Mouse (Mus musculus) spleen, postnatal 10 days (tissue): Measurements from ENCODE around the gene St3gal2.
A peak's percentile ranks its signal among the peaks of the same experiment; 100 is the strongest.
"Not testable (repeated sequence)": the region's sequence is repeated elsewhere in the genome, so short reads cannot be mapped to it uniquely, and the experiment has no call there.

ENCODE experiments used
- DNase-seq, 2 experiments: peaks; one replicate each; pipeline ENCODE4 v3.0.0; 2021 to 2022; ENCODE audit warnings: low spot score in 2 of 2

Gene St3gal2

GRCm38 (mm10) chr8:110911576-110912570, 7.8 kb upstream of the St3gal2 start:
- no peak for DNase-seq

GRCm38 (mm10) chr8:110917415-110917814, 2.3 kb upstream of the St3gal2 start:
- no peak for DNase-seq

- no peak for DNase-seq
These were observed 1.7 kb upstream of the St3gal2 start for GRCm38 (mm10) chr8:110918027-110918426.

DNA sequence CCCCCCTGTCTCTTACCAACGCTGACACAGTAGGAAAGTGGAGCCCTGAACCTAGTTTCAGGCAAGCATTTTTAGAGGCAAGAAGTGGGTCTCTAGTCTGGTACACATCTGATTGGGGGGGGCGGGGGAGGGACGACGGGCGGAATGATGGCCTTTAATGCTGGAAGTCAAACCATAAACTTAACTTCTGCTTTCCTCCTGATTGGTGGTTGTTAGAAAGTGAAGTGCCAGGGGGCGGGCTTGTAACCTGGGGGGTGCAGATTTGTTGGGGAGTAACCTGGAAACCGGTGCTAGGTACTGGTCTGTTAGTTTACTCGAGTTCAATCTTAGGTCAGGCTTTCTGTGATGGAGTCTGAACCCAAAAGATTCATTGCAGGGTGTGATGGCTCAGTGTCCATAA, 1.3 kb upstream of the St3gal2 start:
- no peak for DNase-seq

DNA sequence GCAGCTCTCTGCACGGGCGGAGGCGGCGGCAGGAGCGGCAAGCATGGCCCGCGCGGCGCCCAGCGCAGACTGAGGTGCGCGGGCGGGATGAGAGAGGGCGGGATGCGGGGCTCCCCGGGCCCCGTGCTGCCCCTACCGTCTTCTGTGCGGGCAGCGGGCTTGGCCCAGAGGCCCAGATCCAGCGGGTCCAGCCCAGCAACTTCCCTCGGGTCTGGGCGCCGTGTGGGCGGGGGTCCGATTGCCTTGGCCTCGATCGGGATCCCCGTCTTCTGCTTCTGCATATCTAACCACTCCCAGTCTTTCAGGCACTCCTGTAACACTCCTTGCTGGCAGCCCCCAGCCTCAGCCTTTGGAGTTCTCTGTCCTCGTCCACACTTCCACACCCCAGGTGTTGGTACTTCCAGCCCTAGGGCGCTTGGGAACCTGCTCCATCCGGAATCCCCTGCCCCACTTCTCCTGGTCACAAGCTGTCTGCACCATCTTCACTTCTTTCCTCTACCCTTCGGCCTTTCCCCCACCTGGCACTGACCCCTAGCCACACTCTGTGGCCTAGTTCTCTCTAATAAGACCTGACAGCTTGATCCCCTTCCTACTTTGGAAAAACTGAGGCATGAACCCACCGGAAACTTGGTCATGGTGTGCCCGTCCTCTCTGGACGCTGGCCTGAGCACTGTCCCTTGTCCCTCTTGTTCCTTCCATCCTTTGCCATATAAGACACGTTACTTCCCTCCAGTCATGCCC, 480 bp downstream of the St3gal2 start:
- DNase-seq: peak in 1 of 2 experiments; percentile 74

GRCm38 (mm10) chr8:110920773-110921277, 1.1 kb downstream of the St3gal2 start:
- no peak for DNase-seq

- DNase-seq: peak in 1 of 2 experiments; percentile 78
These were observed 1.9 kb downstream of the St3gal2 start for GRCm38 (mm10) chr8:110921492-110922230.

- DNase-seq: no peak
These were observed 6.0 kb downstream of the St3gal2 start for GRCm38 (mm10) chr8:110925691-110926140.

DNA sequence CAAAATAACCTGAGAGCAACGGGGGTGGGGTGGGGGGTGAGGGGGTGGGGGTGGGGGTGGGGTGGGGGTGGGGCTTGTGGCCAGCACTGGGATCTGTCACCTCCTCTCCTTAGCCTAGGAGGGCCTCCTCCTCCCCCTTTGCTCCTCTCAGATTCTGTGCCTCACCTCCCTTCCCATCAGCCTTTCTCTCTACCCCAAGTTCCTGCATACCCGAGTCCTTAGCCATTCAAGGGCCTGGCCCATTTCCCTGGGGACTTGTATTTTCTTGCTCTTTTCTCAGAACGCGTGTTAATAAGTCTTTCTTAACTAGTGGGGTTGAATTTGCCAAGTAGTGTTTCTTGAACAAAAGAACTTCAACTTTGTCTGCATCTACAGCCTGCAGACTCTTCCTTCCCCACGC, 7.0 kb downstream of the St3gal2 start:
- DNase-seq: no peak

- peak in 1 of 2 experiments; percentile 38 for DNase-seq
These were observed 8.7 kb downstream of the St3gal2 start for GRCm38 (mm10) chr8:110928435-110928834.

DNA sequence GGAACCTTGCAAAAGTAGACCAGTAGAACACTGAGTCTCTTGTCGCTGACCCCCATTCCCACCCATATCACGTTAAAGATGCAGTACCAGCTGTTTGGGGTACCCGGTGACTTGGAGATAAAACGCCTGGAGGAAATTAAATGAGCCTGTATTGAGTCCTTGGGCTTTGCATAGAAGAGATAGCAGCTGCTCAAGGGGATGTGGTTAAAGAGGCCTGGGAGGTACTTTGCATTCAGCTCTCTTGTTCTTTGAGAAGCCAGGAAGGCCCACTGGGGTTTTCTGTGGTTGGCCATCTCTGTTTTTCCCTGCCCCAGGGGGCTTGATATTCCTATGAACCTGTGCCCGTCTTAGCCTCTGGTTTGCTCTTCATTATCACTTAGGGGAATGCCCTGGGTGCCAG, 9.3 kb downstream of the St3gal2 start:
- peak in 1 of 2 experiments; percentile 60 for DNase-seq

- not testable (repeated sequence) for DNase-seq
These were observed 9.9 kb downstream of the St3gal2 start for GRCm38 (mm10) chr8:110929672-110930071.

GRCm38 (mm10) chr8:110931176-110931939, 11.6 kb downstream of the St3gal2 start:
- peak in 1 of 2 experiments; percentile 48 for DNase-seq

- DNase-seq: no peak
These were observed 12.7 kb downstream of the St3gal2 start for GRCm38 (mm10) chr8:110932444-110932843.

DNA sequence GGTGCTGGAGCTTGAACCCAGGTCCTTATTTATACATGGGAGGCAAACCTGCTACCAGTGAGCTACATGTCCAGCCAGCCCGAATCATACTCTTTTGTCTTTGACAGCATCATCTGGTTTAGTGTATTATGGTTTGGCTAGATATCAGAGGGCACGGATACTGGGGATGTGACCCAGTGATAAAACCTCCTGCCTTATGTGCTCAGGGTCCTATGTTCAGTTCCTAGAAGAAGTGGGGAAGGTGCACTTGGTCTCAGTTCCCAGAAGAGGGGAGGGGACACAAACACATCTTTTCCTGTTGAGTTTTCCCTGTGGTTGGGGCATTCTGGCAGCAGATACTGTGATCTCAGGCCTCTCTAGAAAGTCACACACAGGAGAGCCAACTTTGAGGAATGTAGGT, 13.6 kb downstream of the St3gal2 start:
- no peak for DNase-seq

- no peak for DNase-seq
These were observed 16.5 kb downstream of the St3gal2 start for GRCm38 (mm10) chr8:110936217-110936616.

- DNase-seq: peak in 1 of 2 experiments; percentile 53
These were observed 19.3 kb downstream of the St3gal2 start for GRCm38 (mm10) chr8:110938882-110939589.

DNA sequence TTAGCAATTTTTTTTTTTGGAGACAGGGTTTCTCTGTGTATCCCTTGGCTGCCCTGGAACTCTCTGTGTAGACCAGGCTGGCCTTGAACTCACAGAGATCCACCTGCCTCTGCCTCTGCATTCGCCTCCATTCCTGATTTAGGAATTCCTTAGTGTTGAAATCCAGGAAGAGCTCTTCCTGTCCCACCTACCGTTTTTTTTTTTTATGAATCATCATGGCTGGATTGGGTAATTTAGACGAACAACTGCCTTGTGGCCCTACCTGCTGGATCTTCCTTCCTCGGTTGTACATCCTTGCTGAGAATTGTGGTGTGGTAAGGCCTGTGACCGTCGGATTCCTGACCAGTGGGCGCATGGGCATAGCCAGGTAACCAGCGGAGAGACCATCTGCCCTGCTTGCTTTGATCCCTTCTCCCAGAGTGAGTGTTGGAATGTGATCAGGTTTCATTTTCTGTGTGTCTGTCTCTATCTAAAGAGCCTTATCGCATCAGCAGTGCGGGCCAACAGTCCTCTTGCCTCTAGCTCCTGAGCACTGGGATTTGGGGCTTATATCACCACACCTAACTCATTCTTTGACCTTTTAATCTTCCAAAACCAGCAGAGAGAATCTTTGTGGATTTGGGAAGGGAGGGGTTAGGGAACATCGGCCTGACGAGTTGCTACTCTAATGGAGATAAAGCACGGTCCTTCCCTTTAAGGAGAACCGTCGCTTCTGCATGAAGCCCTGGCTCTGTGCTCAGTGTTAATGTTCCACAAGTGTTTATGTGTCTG, 21.1 kb downstream of the St3gal2 start:
- DNase-seq: no peak

DNA sequence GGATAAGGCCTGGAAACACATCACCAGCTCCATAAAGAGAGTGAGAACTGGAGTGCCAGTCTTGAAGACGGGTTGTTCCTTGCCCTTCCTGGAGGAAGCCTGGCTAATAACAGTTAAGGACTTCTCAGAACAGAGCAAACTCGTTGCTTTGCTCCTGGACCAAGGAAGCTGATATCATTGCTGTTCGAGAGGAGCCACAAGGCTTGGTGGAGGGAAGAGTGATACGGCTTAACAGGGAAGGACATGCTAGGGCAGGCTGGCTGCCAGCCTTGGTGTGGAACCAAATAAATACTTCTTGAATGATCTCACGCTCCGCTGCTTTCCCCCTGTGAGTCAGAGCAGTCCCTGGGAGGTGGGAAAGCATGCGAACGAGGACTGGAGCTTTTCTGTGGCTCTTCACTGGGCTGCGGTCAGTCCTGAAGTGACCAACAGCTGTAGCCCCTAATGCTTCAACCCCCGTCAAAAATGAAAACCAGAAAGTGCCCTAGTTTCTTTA, 21.8 kb downstream of the St3gal2 start:
- no peak for DNase-seq
